Mouse (Mus musculus): ENCODE data around the gene Gm4214.
"Not testable (repeated sequence)": the region's sequence is repeated elsewhere in the genome, so short reads cannot be mapped to it uniquely, and the experiment has no call there.

Gm4214 gene

GRCm38 (mm10) chr7:22984573-22984972 is at the start of gene Gm4214:
Gene Gm4214 (minus strand): TSS chr7:22984673.
- not testable (repeated sequence) for DNase-seq

DNA sequence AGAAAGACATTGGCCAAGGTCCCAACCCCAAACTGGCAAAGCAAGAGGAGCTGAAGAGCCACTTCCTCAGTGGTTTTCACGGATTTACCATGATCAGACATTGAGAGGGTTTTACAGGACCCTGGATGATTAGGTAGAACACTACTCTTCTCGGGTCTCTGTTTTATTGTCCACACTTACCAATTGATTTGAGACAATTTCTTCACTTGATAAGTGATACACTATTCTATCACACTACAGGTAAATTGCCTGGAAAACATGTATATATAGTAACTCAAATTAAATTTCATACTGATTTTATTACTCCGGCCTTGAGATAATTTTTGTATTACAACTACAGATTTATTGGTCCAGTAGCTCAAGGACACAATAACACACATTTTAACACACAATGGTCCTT is 35.4 kb upstream of the Gm4214 start, which contains the start of gene Gm4216:
TSS of gene Gm4216 (minus strand) at position 101 of the 400 bp plus-strand sequence.
- not testable (repeated sequence) for DNase-seq
